Mouse (Mus musculus): ENCODE data around the gene H2afv.

DNA sequence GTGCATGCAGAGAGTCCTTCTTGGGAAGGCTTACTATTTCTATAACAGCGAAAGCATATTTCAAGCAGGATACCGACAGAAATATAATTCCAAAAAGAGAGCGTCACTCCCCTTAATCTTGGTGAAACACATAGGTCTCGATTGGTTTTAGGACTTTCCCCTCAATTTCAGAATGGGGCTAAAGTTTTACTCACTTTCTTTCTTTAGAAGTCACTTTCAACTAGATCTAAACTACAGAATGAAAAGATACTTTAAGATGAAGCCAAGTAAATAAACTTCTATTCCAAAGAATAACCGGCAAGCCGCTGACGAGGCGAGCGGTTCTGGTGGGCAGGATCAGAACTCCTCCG lies 541 bp downstream of the H2afv start:
- TF ChIP-seq TAL1 (IDR thresholded peaks at IDR 0.05; ENCODE audit: low read length) (no peak), GATA1 (IDR thresholded peaks at IDR 0.05; ENCODE audit: low read length) (no peak)

Data from erythroblast, embryonic 14.5 days (primary cell).